Mouse (Mus musculus) adrenal gland, adult 18-20 months (tissue): ENCODE measurements around the gene Alms1. TPM values are rescaled to one million over a fixed set of nuclear protein-coding genes. Genes with fewer than 3 reads are reported as not detected.
"Not testable (repeated sequence)": the region's sequence is repeated elsewhere in the genome, so short reads cannot be mapped to it uniquely, and the experiment has no call there.

Experiments
- DNase-seq, 2 experiments: peaks; one replicate each; pipeline ENCODE4 v3.0.0; 2021 to 2022; ENCODE audit warnings: low spot score in 2 of 2
- long read RNA-seq, 2 experiments: library from polyadenylated mRNA; stranded (forward); transcript quantifications; one replicate each; pipeline ENCODE4 v2.0.0; 2021
- total RNA-seq, 2 experiments: library from RNA; stranded (reverse); gene quantifications; 1 replicate in 1 of 2; 2 replicates in 1 of 2; pipeline ENCODE4 v1.2.3; 2021

Alms1 gene
- total RNA-seq, result 1 to 10 TPM; 7.2 to 8.2 TPM
- long read RNA-seq, experiment 1, result 0 reads
- long read RNA-seq, experiment 2, result 0 reads

- DNase-seq, result peak; percentile 92 to 94
Observed at GRCm38 (mm10) chr6:85587396-85588143, at the start of gene Alms1. Gene Alms1 (plus strand): TSS chr6:85587531.

GRCm38 (mm10) chr6:85543351-85544175 is 43.8 kb upstream of the Alms1 start:
- no peak for DNase-seq

DNA sequence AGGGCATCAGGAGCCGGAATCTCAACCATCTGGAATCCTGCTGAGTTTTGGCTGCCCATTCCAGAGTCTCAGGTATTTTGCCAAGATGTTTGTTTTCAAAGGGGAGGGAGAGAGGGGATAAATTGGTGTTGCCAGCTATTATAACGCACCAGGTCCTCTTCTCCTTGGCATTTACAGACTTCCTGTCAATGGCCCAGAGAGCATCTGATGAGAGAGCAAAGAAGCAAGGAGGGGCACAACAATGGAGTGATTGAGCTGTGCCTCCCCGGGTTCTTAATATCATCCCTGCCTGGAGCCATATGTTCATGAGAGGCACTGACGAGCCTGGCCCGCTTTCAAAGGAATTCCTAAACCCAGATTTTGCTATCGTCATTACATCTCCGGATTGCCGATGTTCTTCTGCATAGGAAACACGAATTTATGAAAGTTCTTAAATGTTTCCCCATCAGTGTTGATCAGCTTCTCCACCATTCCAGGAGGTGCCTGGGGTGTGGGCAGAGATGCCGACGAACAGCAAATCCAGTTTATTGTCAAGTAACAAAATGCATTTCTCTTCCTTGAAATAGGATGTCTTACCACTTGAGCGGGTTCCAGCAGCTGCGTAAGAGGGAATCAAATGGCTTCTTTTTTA is 43.0 kb upstream of the Alms1 start:
- no peak for DNase-seq

DNA sequence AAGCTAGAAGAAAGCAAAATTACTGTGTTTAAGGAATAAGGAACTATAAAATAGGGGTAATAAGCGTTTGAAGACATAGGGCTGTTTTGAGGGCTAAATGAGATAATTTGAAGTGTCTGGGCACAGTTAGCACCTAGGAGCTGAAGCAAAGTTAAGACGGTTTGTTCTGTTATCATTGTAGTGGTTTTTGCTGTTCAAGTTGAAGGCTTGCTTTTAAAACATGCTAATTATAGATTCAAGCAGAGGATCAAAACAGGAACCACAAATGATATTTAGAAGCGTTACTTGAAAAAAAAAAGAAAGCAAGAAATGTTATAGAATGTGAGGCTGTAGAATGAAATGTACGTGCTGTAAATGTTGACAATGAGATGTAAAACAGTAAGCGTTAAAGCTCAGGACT is 39.7 kb upstream of the Alms1 start:
- DNase-seq, result no peak

DNA sequence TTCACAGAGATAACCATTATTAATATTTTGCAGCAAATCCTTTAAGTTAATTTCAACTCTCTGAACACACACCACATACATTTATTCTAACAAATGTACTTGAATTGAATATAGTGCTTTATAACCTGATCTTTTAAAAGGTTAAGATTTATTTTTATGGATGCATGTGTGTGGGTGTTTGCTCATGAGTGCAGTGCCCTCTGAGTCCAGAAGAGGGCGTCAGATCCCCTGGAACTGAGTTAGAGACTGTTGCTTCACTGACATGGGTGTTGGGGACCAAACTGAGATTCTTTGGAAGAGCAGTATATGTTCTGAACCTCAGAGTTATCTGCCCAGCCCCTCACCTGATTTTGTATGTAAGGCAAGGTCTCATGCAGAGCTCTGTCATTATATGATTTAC is 25.0 kb upstream of the Alms1 start:
- no peak for DNase-seq

DNA sequence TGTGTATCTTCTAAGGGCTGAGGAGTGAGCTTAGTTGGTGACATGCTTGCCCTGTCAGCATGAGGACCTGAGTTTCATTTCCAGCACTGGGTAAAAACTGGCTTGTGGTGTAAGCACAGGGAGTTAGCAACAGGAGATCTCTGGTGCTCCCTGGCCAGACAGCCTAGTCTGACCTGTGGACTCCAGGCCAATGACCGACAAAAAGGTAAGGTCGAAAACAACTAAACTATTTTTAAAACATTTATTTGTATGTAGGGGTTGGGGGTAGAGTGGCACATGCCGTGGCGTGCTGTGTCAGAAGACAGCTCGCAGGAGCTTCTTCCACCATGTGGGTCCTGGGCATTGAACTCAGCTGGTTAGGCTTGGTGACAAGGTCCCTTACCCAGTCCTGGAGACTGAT is 14.5 kb upstream of the Alms1 start:
- DNase-seq, result no peak

- DNase-seq, result no peak
Observed at GRCm38 (mm10) chr6:85581688-85582087, 5.6 kb upstream of the Alms1 start.

- DNase-seq, result no peak
Observed at GRCm38 (mm10) chr6:85584612-85585011, 2.7 kb upstream of the Alms1 start.

GRCm38 (mm10) chr6:85586805-85587367 is 445 bp upstream of the Alms1 start:
- no peak for DNase-seq

DNA sequence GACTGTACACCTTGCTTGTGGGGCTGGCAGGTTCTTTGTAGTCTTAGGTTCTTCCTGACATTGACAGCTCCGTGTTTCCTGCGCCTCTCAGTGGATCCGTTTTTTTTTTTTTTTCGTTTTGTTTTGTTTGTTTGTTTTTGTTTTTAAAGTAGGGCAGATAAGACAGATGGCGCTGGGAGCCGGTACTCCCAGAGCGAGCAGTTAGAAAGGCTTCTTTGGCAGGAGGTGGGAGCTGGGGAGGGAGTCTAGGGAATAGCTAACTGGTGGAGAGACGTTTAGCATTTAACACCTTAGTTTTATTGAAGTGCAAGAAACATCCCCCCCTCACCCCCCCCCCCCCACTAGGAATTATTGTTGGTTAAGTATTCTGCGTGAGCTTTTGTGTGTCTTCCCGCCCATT is 833 bp downstream of the Alms1 start:
- no peak for DNase-seq

GRCm38 (mm10) chr6:85588568-85588967 is 1.2 kb downstream of the Alms1 start:
- DNase-seq, result no peak

DNA sequence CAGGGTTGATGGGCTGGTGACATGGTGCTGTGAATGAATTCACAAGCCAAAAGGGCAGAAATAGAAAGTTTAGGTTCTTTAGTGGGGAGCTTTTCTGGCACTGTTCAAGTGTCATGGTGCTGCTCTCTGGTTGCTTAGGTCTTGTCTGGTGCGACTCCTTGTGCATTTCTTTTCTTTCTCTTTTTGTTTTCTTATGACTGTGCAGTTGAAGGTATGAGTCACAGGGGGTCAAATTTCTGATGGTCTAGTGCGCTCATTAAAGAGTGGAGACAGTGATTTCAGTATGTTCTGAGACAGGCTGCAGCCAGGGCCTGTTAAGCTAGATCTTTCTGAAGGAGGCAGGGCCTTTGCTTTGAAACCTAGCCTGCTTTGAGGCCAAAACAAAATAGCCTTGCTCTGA is 2.8 kb downstream of the Alms1 start:
- no peak for DNase-seq

GRCm38 (mm10) chr6:85599310-85599709 is 12.0 kb downstream of the Alms1 start:
- DNase-seq, result no peak

GRCm38 (mm10) chr6:85610511-85610910 is 23.2 kb downstream of the Alms1 start:
- peak in 1 of 2 experiments; percentile 18 for DNase-seq

- no peak for DNase-seq
Observed at GRCm38 (mm10) chr6:85620826-85621225, 33.5 kb downstream of the Alms1 start.

GRCm38 (mm10) chr6:85621600-85621999 is 34.3 kb downstream of the Alms1 start:
- DNase-seq, result no peak

GRCm38 (mm10) chr6:85624511-85624910 is 37.2 kb downstream of the Alms1 start:
- DNase-seq, result no peak

- no peak for DNase-seq
Observed at GRCm38 (mm10) chr6:85633165-85633564, 45.8 kb downstream of the Alms1 start.

- DNase-seq, result no peak
Observed at GRCm38 (mm10) chr6:85653244-85653643, 65.9 kb downstream of the Alms1 start.

GRCm38 (mm10) chr6:85701943-85702342 is 114.6 kb downstream of the Alms1 start:
- peak; percentile 18 to 28 for DNase-seq

DNA sequence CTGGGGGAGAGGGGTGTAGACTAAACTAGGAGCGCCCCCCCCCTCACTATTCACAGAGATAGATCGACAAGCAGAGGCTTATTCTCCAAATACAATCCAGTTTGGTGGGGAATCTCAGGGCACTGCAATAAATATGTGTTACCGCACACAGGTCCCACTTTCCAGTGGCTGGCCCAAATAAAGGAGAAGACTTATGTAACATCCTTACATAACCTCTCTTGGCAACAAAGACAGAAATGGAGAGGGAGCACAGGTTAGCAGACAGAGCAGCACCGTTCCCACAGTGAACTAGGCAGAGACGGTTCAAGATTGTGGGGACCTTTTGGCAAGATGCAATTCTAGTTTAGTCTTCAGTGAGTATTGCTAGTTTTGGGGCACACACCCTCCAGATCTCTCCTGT is 121.9 kb downstream of the Alms1 start:
- not testable (repeated sequence) for DNase-seq
